Mouse (Mus musculus) small intestine, adult 2 months (tissue): ENCODE measurements around the gene Cbfa2t3.

Experiments
- CTCF ChIP-seq: fragments of 200-500 bp; IDR thresholded peaks from 2 replicates; pipeline ENCODE4 v1.5.1; 2012; ENCODE audit warnings: low read depth, mild to moderate bottlenecking, control low read depth, inconsistent platforms, low read length, moderate library complexity, mixed read lengths; ENCODE audit not compliant: insufficient replicate concordance, insufficient read length; ENCODE audit errors: extremely low read depth
- POLR2A ChIP-seq: fragments of 200-500 bp; IDR thresholded peaks from 2 replicates; pipeline ENCODE4 v1.6.1; 2012; ENCODE audit warnings: low read depth, mild to moderate bottlenecking, control low read depth, inconsistent platforms, low read length, moderate library complexity

DNA sequence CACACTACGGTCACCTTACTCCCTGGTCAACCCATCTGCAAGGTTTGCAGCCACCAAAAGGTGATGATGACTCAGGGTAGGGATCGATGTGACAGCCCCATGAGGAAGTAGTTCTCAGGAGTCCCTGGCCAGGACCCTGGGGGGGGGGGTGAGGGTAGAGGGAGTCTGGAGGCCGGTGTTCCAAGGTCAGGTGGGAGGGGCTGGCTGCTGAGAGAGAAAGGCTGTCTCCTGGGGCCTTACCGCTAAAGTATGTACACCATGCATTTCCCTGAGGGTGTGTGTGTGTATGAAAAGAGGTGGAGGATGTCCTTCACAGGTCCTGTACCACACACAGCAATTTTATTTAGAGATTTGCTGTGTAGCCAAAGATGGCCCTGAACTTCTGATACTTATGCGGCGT lies 46.3 kb downstream of the Cbfa2t3 start:
- TF ChIP-seq CTCF = no peak
- TF ChIP-seq POLR2A = no peak
